Mouse (Mus musculus) CH12.LX (cell line): ENCODE results near the gene Tas1r3.

Experiments used
- CHD2 ChIP-seq: IDR thresholded peaks from 2 replicates; pipeline ENCODE4 v1.6.1; 2011; ENCODE audit warnings: low read length, improper control_type of control experiment
- CTCF ChIP-seq, 2 experiments: IDR thresholded peaks in 1 of 2; conservative IDR thresholded peaks in 1 of 2; 2 replicates each; pipeline ENCODE4 v1.5.1; 2011 to 2012; ENCODE audit warnings: low read depth in 2 of 2, low read length in 2 of 2, improper control_type of control experiment in 1 of 2, inconsistent platforms in 1 of 2, mild to moderate bottlenecking in 1 of 2, moderate library complexity in 1 of 2
- EP300 ChIP-seq: IDR thresholded peaks from 2 replicates; pipeline ENCODE4 v1.6.1; 2011; ENCODE audit warnings: low read length, improper control_type of control experiment
- ETS1 ChIP-seq: conservative IDR thresholded peaks from 2 replicates; pipeline ENCODE4 v1.6.1; 2012; ENCODE audit warnings: low read depth, mild to moderate bottlenecking, inconsistent platforms, low read length, improper control_type of control experiment, moderate library complexity
- HCFC1 ChIP-seq: IDR thresholded peaks from 2 replicates; pipeline ENCODE4 v1.6.1; 2012; ENCODE audit warnings: low read depth, mild to moderate bottlenecking, inconsistent platforms, low read length, improper control_type of control experiment
- MAFK ChIP-seq: IDR thresholded peaks from 2 replicates; pipeline ENCODE4 v1.6.1; 2011; ENCODE audit warnings: low read length, improper control_type of control experiment; ENCODE audit not compliant: insufficient replicate concordance
- MAX ChIP-seq: IDR thresholded peaks from 2 replicates; pipeline ENCODE4 v1.6.1; 2011; ENCODE audit warnings: low read length, improper control_type of control experiment
- MAZ ChIP-seq: IDR thresholded peaks from 2 replicates; pipeline ENCODE4 v1.6.1; 2012; ENCODE audit warnings: low read depth, mild to moderate bottlenecking, inconsistent platforms, low read length, improper control_type of control experiment, moderate library complexity
- POLR2A ChIP-seq: IDR thresholded peaks from 2 replicates; pipeline ENCODE4 v1.6.1; 2011; ENCODE audit warnings: low read depth, mild to moderate bottlenecking, improper control_type of control experiment, low read length
- TCF12 ChIP-seq: IDR thresholded peaks from 2 replicates; pipeline ENCODE4 v1.6.1; 2014; ENCODE audit warnings: low read depth, mild to moderate bottlenecking, inconsistent platforms, low read length, improper control_type of control experiment
- USF1 ChIP-seq: IDR thresholded peaks from 2 replicates; pipeline ENCODE4 v1.6.1; 2014; ENCODE audit warnings: low read depth, mild to moderate bottlenecking, inconsistent platforms, low read length, improper control_type of control experiment
- ZKSCAN1 ChIP-seq: IDR thresholded peaks from 2 replicates; pipeline ENCODE4 v1.6.1; 2012; ENCODE audit warnings: low read depth, inconsistent platforms, low read length, improper control_type of control experiment, borderline replicate concordance
- ZMIZ1 ChIP-seq: IDR thresholded peaks from 2 replicates; pipeline ENCODE4 v1.6.1; 2012; ENCODE audit warnings: low read depth, mild to moderate bottlenecking, inconsistent platforms, low read length, improper control_type of control experiment

GRCm38 (mm10) chr4:155833836-155834235 lies 29.3 kb downstream of the Tas1r3 start:
- TF ChIP-seq CTCF (conservative IDR thresholded peaks at IDR 0.05 in 1 of 2, IDR thresholded peaks at IDR 0.05 in 1 of 2; ENCODE audit: low read depth in 2 of 2, low read length in 2 of 2) (peak; percentile 61 to 83), MAZ (no peak), CHD2 (no peak), POLR2A (no peak), TCF12 (no peak), EP300 (no peak), USF1 (no peak), ZMIZ1 (no peak), ETS1 (no peak), ZKSCAN1 (no peak), MAX (no peak), HCFC1 (no peak), MAFK (no peak)
